Mouse (Mus musculus) kidney, embryonic 15.5 days (tissue): ENCODE data around the gene Slc22a26. TPM values are rescaled to one million over a fixed set of nuclear protein-coding genes. Genes with fewer than 3 reads are reported as not detected.
"Not testable (repeated sequence)": the region's sequence is repeated elsewhere in the genome, so short reads cannot be mapped to it uniquely, and the experiment has no call there.

ENCODE experiments used
- ATAC-seq: fragments of 200-750 bp; cut with Nextera tagmentation; replicated peaks from 2 replicates; pipeline ENCODE4 v1.8.0; 2017; ENCODE audit warnings: moderate TSS enrichment; ENCODE audit not compliant: low FRiP score
- H3K27ac ChIP-seq: fragments of 300-500 bp; sonication (generic); 2 replicates; pipeline ENCODE4 v1.5.1; 2015; ENCODE audit warnings: mild to moderate bottlenecking, inconsistent platforms
- H3K27me3 ChIP-seq: fragments of 300-500 bp; sonication (generic); 2 replicates; pipeline ENCODE4 v1.6.1; 2015; ENCODE audit warnings: inconsistent platforms
- H3K36me3 ChIP-seq: fragments of 300-500 bp; sonication (generic); 2 replicates; pipeline ENCODE4 v1.6.1; 2015; ENCODE audit warnings: inconsistent platforms
- H3K4me1 ChIP-seq: fragments of 300-500 bp; sonication (generic); 2 replicates; pipeline ENCODE4 v1.6.1; 2015; ENCODE audit warnings: inconsistent platforms
- H3K4me2 ChIP-seq: fragments of 300-500 bp; sonication (generic); 2 replicates; pipeline ENCODE4 v1.6.1; 2015; ENCODE audit warnings: moderate library complexity, mild to moderate bottlenecking, inconsistent platforms
- H3K4me3 ChIP-seq: fragments of 300-500 bp; sonication (generic); replicated peaks from 2 replicates; pipeline ENCODE4 v1.5.1; 2015; ENCODE audit warnings: mild to moderate bottlenecking, inconsistent platforms
- H3K9ac ChIP-seq: fragments of 300-500 bp; sonication (generic); 2 replicates; pipeline ENCODE4 v1.6.1; 2015; ENCODE audit warnings: mild to moderate bottlenecking, inconsistent platforms
- H3K9me3 ChIP-seq: fragments of 300-500 bp; sonication (generic); replicated peaks from 2 replicates; pipeline ENCODE4 v1.6.1; 2016; ENCODE audit warnings: inconsistent platforms
- WGBS: fragments of 180-500 bp; shearing (Covaris S2); methylation state at CpG from one replicate; pipeline ENCODE4 v1.1.7; 2015; ENCODE audit warnings: mixed read lengths; 5-methylcytosine and 5-hydroxymethylcytosine counted together
- polyA plus RNA-seq: library from polyadenylated mRNA; unstranded; fragments of >200 nt; fragmentation: Nextera tagmentation; extraction: Ambion mirVana; gene quantifications from 2 replicates; pipeline ENCODE4 v1.2.1, GENCODE M21; 2015

Slc22a26 gene
- polyA plus RNA-seq: 0.15 and 0.31 TPM in 2 replicates

GRCm38 (mm10) chr19:7802571-7802970 is at the start of gene Slc22a26:
TSS of gene Slc22a26 (minus strand) at chr19:7802667.
- ATAC-seq: no peak
- H3K4me1 ChIP-seq: no peaks in the 10 kb centered on the region
- no peaks in the 10 kb centered on the region for H3K36me3 ChIP-seq
- no peak within 1 kb of the TSS for H3K4me3 ChIP-seq
- no peaks in the 10 kb centered on the region for H3K27me3 ChIP-seq
- H3K9me3 ChIP-seq: peaks cover 4% of the 10 kb centered on the region; the same call in 1 of the 2 replicates
- no peak within 1 kb of the TSS for H3K9ac ChIP-seq
- H3K4me2 ChIP-seq: no peak within 1 kb of the TSS
- no peak within 1 kb of the TSS for H3K27ac ChIP-seq
- WGBS: 79% methylated on average over 1 of the region's 1 CpGs

- Histone ChIP-seq H3K4me3 (no peak overlapping the region), H3K4me2 (no peak overlapping the region), H3K9me3 (no peaks in the 10 kb centered on the region), H3K27me3 (no peaks in the 10 kb centered on the region), H3K27ac (no peak overlapping the region), H3K9ac (no peak overlapping the region), H3K36me3 (no peaks in the 10 kb centered on the region), H3K4me1 (no peaks in the 10 kb centered on the region)
- no peak for ATAC-seq
- WGBS: 66% methylated on average over 2 of the region's 2 CpGs
Observed at GRCm38 (mm10) chr19:7829851-7830250, 27.4 kb upstream of the Slc22a26 start.

GRCm38 (mm10) chr19:7790571-7790970 is 11.9 kb downstream of the Slc22a26 start:
- Histone ChIP-seq H3K27ac (no peak overlapping the region), H3K4me1 (no peaks in the 10 kb centered on the region), H3K36me3 (no peaks in the 10 kb centered on the region), H3K4me3 (no peak overlapping the region), H3K9me3 (no peaks in the 10 kb centered on the region), H3K27me3 (no peaks in the 10 kb centered on the region), H3K9ac (no peak overlapping the region), H3K4me2 (no peak overlapping the region)
- no peak for ATAC-seq
- 90% methylated on average over 1 of the region's 1 CpGs for WGBS

- no peak overlapping the region for H3K27ac ChIP-seq
- H3K4me3 ChIP-seq: no peak overlapping the region
- 79% methylated on average over 4 of the region's 4 CpGs for WGBS
- no peaks in the 10 kb centered on the region for H3K9me3 ChIP-seq
- H3K9ac ChIP-seq: no peak overlapping the region
- H3K4me2 ChIP-seq: no peak overlapping the region
- H3K36me3 ChIP-seq: no peaks in the 10 kb centered on the region
- no peaks in the 10 kb centered on the region for H3K27me3 ChIP-seq
- H3K4me1 ChIP-seq: no peaks in the 10 kb centered on the region
- ATAC-seq: no peak
Observed at GRCm38 (mm10) chr19:7775306-7775705, 27.2 kb downstream of the Slc22a26 start.

GRCm38 (mm10) chr19:7766124-7766523 is 36.3 kb downstream of the Slc22a26 start:
- Histone ChIP-seq H3K4me3 (no peak overlapping the region), H3K27me3 (no peaks in the 10 kb centered on the region), H3K9ac (no peak overlapping the region), H3K9me3 (no peaks in the 10 kb centered on the region), H3K36me3 (no peaks in the 10 kb centered on the region), H3K4me2 (no peak overlapping the region), H3K27ac (no peak overlapping the region), H3K4me1 (no peaks in the 10 kb centered on the region)
- 84% methylated on average over 2 of the region's 2 CpGs for WGBS
- no peak for ATAC-seq

GRCm38 (mm10) chr19:7765599-7765998 is 36.9 kb downstream of the Slc22a26 start:
- H3K9me3 ChIP-seq: no peaks in the 10 kb centered on the region
- no peaks in the 10 kb centered on the region for H3K4me1 ChIP-seq
- no peaks in the 10 kb centered on the region for H3K36me3 ChIP-seq
- no peak overlapping the region for H3K27ac ChIP-seq
- no peaks in the 10 kb centered on the region for H3K27me3 ChIP-seq
- no peak for ATAC-seq
- H3K4me2 ChIP-seq: no peak overlapping the region
- no peak overlapping the region for H3K9ac ChIP-seq
- no peak overlapping the region for H3K4me3 ChIP-seq
- WGBS: 76% methylated on average over 3 of the region's 3 CpGs

- ATAC-seq, H3K36me3 ChIP-seq, H3K4me3 ChIP-seq, H3K27ac ChIP-seq, H3K4me1 ChIP-seq, H3K9me3 ChIP-seq, H3K27me3 ChIP-seq, H3K9ac ChIP-seq, H3K4me2 ChIP-seq: not testable (repeated sequence)
- 68% methylated on average over 13 of the region's 13 CpGs for WGBS
Observed at GRCm38 (mm10) chr19:7753371-7753770, 49.1 kb downstream of the Slc22a26 start.

Other genes with a start within 250 kb of the Slc22a26 start
- 8.8 and 9.2 TPM in 2 replicates for gene Pla2g16, start 245.2 kb downstream of the Slc22a26 start, polyA plus RNA-seq
- 1.3 and 2.1 TPM in 2 replicates for gene Lgals12, start 195.5 kb downstream of the Slc22a26 start, polyA plus RNA-seq
- not detected in 2 replicates for gene Hrasls5, start 190.1 kb downstream of the Slc22a26 start, polyA plus RNA-seq
- 6.9 and 7.6 TPM in 2 replicates for gene Slc22a19, start 91.4 kb downstream of the Slc22a26 start, polyA plus RNA-seq
- 0.81 and 0.85 TPM in 2 replicates for gene Slc22a27, start 163.4 kb upstream of the Slc22a26 start, polyA plus RNA-seq